Mouse (Mus musculus): ENCODE results near the gene Epn2. TPM values are rescaled to one million over a fixed set of nuclear protein-coding genes. Genes with fewer than 3 reads are reported as not detected.
"Not testable (repeated sequence)": the region's sequence is repeated elsewhere in the genome, so short reads cannot be mapped to it uniquely, and the experiment has no call there.

Epn2 gene
- polyA plus RNA-seq, 1 experiment: 14.1 TPM

- H3K79me2 ChIP-seq (ENCODE audit: control insufficient read depth, insufficient read depth): no peaks in the 10 kb centered on the region
- H3K4me3 ChIP-seq: no peak overlapping the region
- peaks cover 6% of the 10 kb centered on the region for H3K27me3 ChIP-seq (ENCODE audit: control insufficient read depth, insufficient read depth, insufficient read length)
- no peaks in the 10 kb centered on the region for H3K36me3 ChIP-seq (ENCODE audit: control insufficient read depth, insufficient read depth)
- no peak overlapping the region for H3K4me2 ChIP-seq (ENCODE audit: low read depth)
- no peak overlapping the region for H3ac ChIP-seq (ENCODE audit: control insufficient read depth, insufficient read length)
- TF ChIP-seq TCF3 (IDR thresholded peaks at IDR 0.05; ENCODE audit: insufficient read length, low read depth): no peak
- TF ChIP-seq POLR2A (IDR thresholded peaks at IDR 0.05; ENCODE audit: insufficient read length, low read depth): no peak
- TF ChIP-seq TCF12 (IDR thresholded peaks at IDR 0.05; ENCODE audit: insufficient read depth, poor library complexity, severe bottlenecking): no peak
These were observed 11.2 kb upstream of the Epn2 start for GRCm38 (mm10) chr11:61590516-61591213.

GRCm38 (mm10) chr11:61585421-61585820 lies 5.9 kb upstream of the Epn2 start:
- Histone ChIP-seq H3K4me3 (no peak overlapping the region), H3K79me2 (ENCODE audit: control insufficient read depth, insufficient read depth) (no peaks in the 10 kb centered on the region), H3K36me3 (ENCODE audit: control insufficient read depth, insufficient read depth) (no peaks in the 10 kb centered on the region), H3K4me2 (ENCODE audit: low read depth) (no peak overlapping the region), H3ac (ENCODE audit: control insufficient read depth, insufficient read length) (no peak overlapping the region), H3K27me3 (ENCODE audit: control insufficient read depth, insufficient read depth, insufficient read length) (no peaks in the 10 kb centered on the region)
- no peak for TF ChIP-seq TCF3 (IDR thresholded peaks at IDR 0.05; ENCODE audit: insufficient read length, low read depth)
- TF ChIP-seq MAX (IDR thresholded peaks at IDR 0.05; ENCODE audit: low read depth): no peak
- TF ChIP-seq POLR2A (IDR thresholded peaks at IDR 0.05; ENCODE audit: insufficient read length, low read depth): no peak
- no peak for TF ChIP-seq REST (IDR thresholded peaks at IDR 0.05; ENCODE audit: insufficient read depth, insufficient read length)
- no peak for TF ChIP-seq E2F4 (IDR thresholded peaks at IDR 0.05; ENCODE audit: insufficient read depth)
- TF ChIP-seq TCF12 (IDR thresholded peaks at IDR 0.05; ENCODE audit: insufficient read depth, poor library complexity, severe bottlenecking): no peak
- no peak for TF ChIP-seq MYOG (IDR thresholded peaks at IDR 0.05; ENCODE audit: control insufficient read depth in 1 of 3, insufficient read depth in 1 of 3, insufficient read length in 2 of 3, low read depth in 2 of 3)

GRCm38 (mm10) chr11:61584830-61585229 lies 5.3 kb upstream of the Epn2 start:
- H3K27me3 ChIP-seq (ENCODE audit: control insufficient read depth, insufficient read depth, insufficient read length): no peaks in the 10 kb centered on the region
- no peak overlapping the region for H3ac ChIP-seq (ENCODE audit: control insufficient read depth, insufficient read length)
- no peaks in the 10 kb centered on the region for H3K79me2 ChIP-seq (ENCODE audit: control insufficient read depth, insufficient read depth)
- TF ChIP-seq USF1 (IDR thresholded peaks at IDR 0.05; ENCODE audit: low read depth): no peak
- TF ChIP-seq POLR2A (IDR thresholded peaks at IDR 0.05; ENCODE audit: insufficient read length, low read depth): no peak
- TF ChIP-seq MAX (IDR thresholded peaks at IDR 0.05; ENCODE audit: low read depth): no peak
- TF ChIP-seq MYOG (IDR thresholded peaks at IDR 0.05; ENCODE audit: control insufficient read depth in 1 of 3, insufficient read depth in 1 of 3, insufficient read length in 2 of 3, low read depth in 2 of 3): no peak
- TF ChIP-seq SRF (IDR thresholded peaks at IDR 0.05; ENCODE audit: control insufficient read depth, insufficient read length, low read depth): no peak
- TF ChIP-seq TCF12 (IDR thresholded peaks at IDR 0.05; ENCODE audit: insufficient read depth, poor library complexity, severe bottlenecking): no peak
- no peak for TF ChIP-seq E2F4 (IDR thresholded peaks at IDR 0.05; ENCODE audit: insufficient read depth)
- no peak for TF ChIP-seq TCF3 (IDR thresholded peaks at IDR 0.05; ENCODE audit: insufficient read length, low read depth)
- no peak for TF ChIP-seq CEBPB (IDR thresholded peaks at IDR 0.05; ENCODE audit: insufficient read depth, poor library complexity, severe bottlenecking)
- no peak for TF ChIP-seq POLR2AphosphoS2 (IDR thresholded peaks at IDR 0.05; ENCODE audit: insufficient read length, low read depth)
- TF ChIP-seq REST (IDR thresholded peaks at IDR 0.05; ENCODE audit: insufficient read depth, insufficient read length): no peak
- no peak for TF ChIP-seq MYOD1 (IDR thresholded peaks at IDR 0.05; ENCODE audit: control insufficient read depth in 1 of 3, insufficient read length in 2 of 3, low read depth in 2 of 3)
- no peak overlapping the region for H3K4me3 ChIP-seq
- H3K4me2 ChIP-seq (ENCODE audit: low read depth): no peak overlapping the region
- H3K36me3 ChIP-seq (ENCODE audit: control insufficient read depth, insufficient read depth): no peaks in the 10 kb centered on the region

GRCm38 (mm10) chr11:61584096-61584495 lies 4.6 kb upstream of the Epn2 start:
- Histone ChIP-seq H3K4me3 (no peak overlapping the region), H3ac (ENCODE audit: control insufficient read depth, insufficient read length) (no peak overlapping the region), H3K27me3 (ENCODE audit: control insufficient read depth, insufficient read depth, insufficient read length) (no peaks in the 10 kb centered on the region), H3K36me3 (ENCODE audit: control insufficient read depth, insufficient read depth) (no peaks in the 10 kb centered on the region), H3K4me2 (ENCODE audit: low read depth) (no peak overlapping the region), H3K79me2 (ENCODE audit: control insufficient read depth, insufficient read depth) (no peaks in the 10 kb centered on the region)
- TF ChIP-seq POLR2A (IDR thresholded peaks at IDR 0.05; ENCODE audit: insufficient read length, low read depth) (no peak), SRF (IDR thresholded peaks at IDR 0.05; ENCODE audit: control insufficient read depth, insufficient read length, low read depth) (no peak), CEBPB (IDR thresholded peaks at IDR 0.05; ENCODE audit: insufficient read depth, poor library complexity, severe bottlenecking) (no peak), TCF3 (IDR thresholded peaks at IDR 0.05; ENCODE audit: insufficient read length, low read depth) (no peak)

- H3K79me2 ChIP-seq (ENCODE audit: control insufficient read depth, insufficient read depth); H3K27me3 ChIP-seq (ENCODE audit: control insufficient read depth, insufficient read depth, insufficient read length); H3K36me3 ChIP-seq (ENCODE audit: control insufficient read depth, insufficient read depth); H3K4me3 ChIP-seq; H3ac ChIP-seq (ENCODE audit: control insufficient read depth, insufficient read length); H3K4me2 ChIP-seq (ENCODE audit: low read depth): not testable (repeated sequence)
These were observed 3.3 kb upstream of the Epn2 start for GRCm38 (mm10) chr11:61582808-61583207.
